Mouse (Mus musculus): ENCODE results near the gene Eif4h. TPM values are rescaled to one million over a fixed set of nuclear protein-coding genes. Genes with fewer than 3 reads are reported as not detected.
A peak's percentile ranks its signal among the peaks of the same experiment; 100 is the strongest.

Eif4h gene
- polyA plus RNA-seq, 2 experiments: 110 to 148 TPM

GRCm38 (mm10) chr5:134644121-134644520 is 4.8 kb upstream of the Eif4h start:
- DNase-seq (ENCODE audit: low read depth in 3 of 3, low spot score in 3 of 3) (no peak), ATAC-seq (ENCODE audit: insufficient read depth) (no peak)
- Histone ChIP-seq H3K4me2 (ENCODE audit: low read depth) (no peak overlapping the region), H3K27me3 (ENCODE audit: control insufficient read depth, insufficient read depth, low read length) (no peaks in the 10 kb centered on the region), H3K4me1 (replicated peaks; ENCODE audit: control insufficient read depth in 2 of 2, insufficient read depth in 2 of 2, low read length in 1 of 2) (peaks cover 5 to 7% of the 10 kb centered on the region in 2 experiments; a peak in 3 of 4 replicates), H3K9ac (replicated peaks) (no peak overlapping the region), H3K9me3 (ENCODE audit: control insufficient read depth, low read length) (no peaks in the 10 kb centered on the region), H3K27ac (no peak overlapping the region), H3K36me3 (replicated peaks; ENCODE audit: control insufficient read depth, insufficient read depth, low read depth) (no peaks in the 10 kb centered on the region), H3K4me3 (ENCODE audit: insufficient read depth in 1 of 2, low read depth in 2 of 2, low read length in 2 of 2) (no peak overlapping the region)
- TF ChIP-seq EP300 (IDR thresholded peaks at IDR 0.05; ENCODE audit: low read depth) (no peak), CTCF (IDR thresholded peaks at IDR 0.05; ENCODE audit: low read depth) (0 out of 2 replicates have a peak, but pooled peaks have one; percentile 13)
- 48% methylated on average over 1 of the region's 1 CpGs for WGBS (ENCODE audit: insufficient replicate concordance)

GRCm38 (mm10) chr5:134640371-134640770 is 1.1 kb upstream of the Eif4h start:
- no peak for TF ChIP-seq EP300 (IDR thresholded peaks at IDR 0.05; ENCODE audit: low read depth)
- no peak for TF ChIP-seq CTCF (IDR thresholded peaks at IDR 0.05; ENCODE audit: low read depth)
- peaks cover 8% of the 10 kb centered on the region for H3K36me3 ChIP-seq (replicated peaks; ENCODE audit: control insufficient read depth, insufficient read depth, low read depth)
- H3K9ac ChIP-seq (replicated peaks): no peak overlapping the region
- H3K9me3 ChIP-seq (ENCODE audit: control insufficient read depth, low read length): no peaks in the 10 kb centered on the region
- no peak overlapping the region for H3K4me3 ChIP-seq (ENCODE audit: insufficient read depth in 1 of 2, low read depth in 2 of 2, low read length in 2 of 2)
- H3K4me2 ChIP-seq (ENCODE audit: low read depth): no peak overlapping the region
- no peak for DNase-seq (ENCODE audit: low read depth in 3 of 3, low spot score in 3 of 3)
- peaks cover 12 to 13% of the 10 kb centered on the region in 2 experiments for H3K4me1 ChIP-seq (replicated peaks; ENCODE audit: control insufficient read depth in 2 of 2, insufficient read depth in 2 of 2, low read length in 1 of 2)
- ATAC-seq (ENCODE audit: insufficient read depth): no peak
- H3K27ac ChIP-seq: no peak overlapping the region
- 75% methylated on average over 3 of the region's 3 CpGs for WGBS (ENCODE audit: insufficient replicate concordance)
- no peaks in the 10 kb centered on the region for H3K27me3 ChIP-seq (ENCODE audit: control insufficient read depth, insufficient read depth, low read length)

GRCm38 (mm10) chr5:134638461-134639268 is 625 bp downstream of the Eif4h start:
- Histone ChIP-seq H3K4me1 (replicated peaks; ENCODE audit: control insufficient read depth in 2 of 2, insufficient read depth in 2 of 2, low read length in 1 of 2) (peaks cover 10 to 12% of the 10 kb centered on the region in 2 experiments), H3K27me3 (ENCODE audit: control insufficient read depth, insufficient read depth, low read length) (no peaks in the 10 kb centered on the region), H3K9ac (replicated peaks) (peak overlapping the region; percentile 99), H3K4me3 (ENCODE audit: insufficient read depth in 1 of 2, low read depth in 2 of 2, low read length in 2 of 2) (peak overlapping the region; percentile 95 to 100), H3K4me2 (ENCODE audit: low read depth) (peak overlapping the region; percentile 92), H3K9me3 (ENCODE audit: control insufficient read depth, low read length) (no peaks in the 10 kb centered on the region), H3K27ac (peak overlapping the region; percentile 83), H3K36me3 (replicated peaks; ENCODE audit: control insufficient read depth, insufficient read depth, low read depth) (peaks cover 19% of the 10 kb centered on the region)
- WGBS (ENCODE audit: insufficient replicate concordance): under 1% methylated on average over 85 of the region's 85 CpGs
- DNase-seq (ENCODE audit: low read depth in 3 of 3, low spot score in 3 of 3): peak in 1 of 3 experiments; percentile 27
- ATAC-seq (ENCODE audit: insufficient read depth): peak; percentile 73
- TF ChIP-seq CTCF (IDR thresholded peaks at IDR 0.05; ENCODE audit: low read depth) (no peak), EP300 (IDR thresholded peaks at IDR 0.05; ENCODE audit: low read depth) (0 out of 2 replicates have a peak, but pooled peaks have one; percentile 22)

GRCm38 (mm10) chr5:134637820-134638367 is 1.4 kb downstream of the Eif4h start:
- Histone ChIP-seq H3K9ac (replicated peaks) (peak overlapping the region; percentile 99), H3K4me2 (ENCODE audit: low read depth) (peak overlapping the region; percentile 92), H3K4me1 (replicated peaks; ENCODE audit: control insufficient read depth in 2 of 2, insufficient read depth in 2 of 2, low read length in 1 of 2) (peaks cover 10 to 12% of the 10 kb centered on the region in 2 experiments), H3K27me3 (ENCODE audit: control insufficient read depth, insufficient read depth, low read length) (no peaks in the 10 kb centered on the region), H3K27ac (no peak overlapping the region), H3K4me3 (ENCODE audit: insufficient read depth in 1 of 2, low read depth in 2 of 2, low read length in 2 of 2) (peak overlapping the region; percentile 95 to 100), H3K9me3 (ENCODE audit: control insufficient read depth, low read length) (no peaks in the 10 kb centered on the region), H3K36me3 (replicated peaks; ENCODE audit: control insufficient read depth, insufficient read depth, low read depth) (peaks cover 19% of the 10 kb centered on the region)
- WGBS (ENCODE audit: insufficient replicate concordance): 15% methylated on average over 5 of the region's 5 CpGs
- ATAC-seq (ENCODE audit: insufficient read depth) (no peak), DNase-seq (ENCODE audit: low read depth in 3 of 3, low spot score in 3 of 3) (no peak)
- TF ChIP-seq CTCF (IDR thresholded peaks at IDR 0.05; ENCODE audit: low read depth) (no peak), EP300 (IDR thresholded peaks at IDR 0.05; ENCODE audit: low read depth) (no peak)

GRCm38 (mm10) chr5:134632841-134633240 is 6.4 kb downstream of the Eif4h start:
- Histone ChIP-seq H3K4me3 (ENCODE audit: insufficient read depth in 1 of 2, low read depth in 2 of 2, low read length in 2 of 2) (no peak overlapping the region), H3K9ac (replicated peaks) (no peak overlapping the region), H3K4me1 (replicated peaks; ENCODE audit: control insufficient read depth in 2 of 2, insufficient read depth in 2 of 2, low read length in 1 of 2) (peaks cover 5 to 6% of the 10 kb centered on the region in 2 experiments), H3K27ac (no peak overlapping the region), H3K4me2 (ENCODE audit: low read depth) (no peak overlapping the region), H3K36me3 (replicated peaks; ENCODE audit: control insufficient read depth, insufficient read depth, low read depth) (peaks cover 46% of the 10 kb centered on the region), H3K27me3 (ENCODE audit: control insufficient read depth, insufficient read depth, low read length) (no peaks in the 10 kb centered on the region), H3K9me3 (ENCODE audit: control insufficient read depth, low read length) (no peaks in the 10 kb centered on the region)
- ATAC-seq (ENCODE audit: insufficient read depth) (no peak), DNase-seq (ENCODE audit: low read depth in 3 of 3, low spot score in 3 of 3) (no peak)
- TF ChIP-seq EP300 (IDR thresholded peaks at IDR 0.05; ENCODE audit: low read depth): no peak
- TF ChIP-seq CTCF (IDR thresholded peaks at IDR 0.05; ENCODE audit: low read depth): no peak
- WGBS (ENCODE audit: insufficient replicate concordance): 47% methylated on average over 2 of the region's 2 CpGs
